Mouse (Mus musculus) frontal cortex, postnatal 10 days (tissue): Measurements from ENCODE around the gene Cisd2.

Experiments
- DNase-seq, 2 experiments: peaks; one replicate each; pipeline ENCODE4 v3.0.0; 2022; ENCODE audit warnings: low spot score in 2 of 2, mixed read lengths in 1 of 2

Cisd2 gene

DNA sequence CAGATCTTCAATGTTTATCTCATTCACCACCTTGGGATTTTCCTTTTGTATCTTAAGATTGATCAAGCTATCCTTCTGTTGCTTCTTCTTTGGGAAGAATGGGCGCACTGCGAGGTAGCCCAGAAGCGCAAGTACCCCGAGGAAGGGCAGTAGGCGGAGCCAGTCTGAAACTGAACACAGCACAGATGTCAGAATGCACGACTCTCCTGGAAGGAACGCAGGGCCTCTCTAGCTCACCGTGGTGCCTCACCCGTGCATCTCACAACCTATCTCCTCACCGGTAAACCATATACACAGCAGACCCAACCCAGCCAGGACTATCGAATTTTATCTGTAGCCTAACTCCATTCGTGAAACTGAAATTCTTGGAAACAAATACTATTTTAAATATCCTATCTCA lies 12.7 kb downstream of the Cisd2 start:
- DNase-seq: no peak

DNA sequence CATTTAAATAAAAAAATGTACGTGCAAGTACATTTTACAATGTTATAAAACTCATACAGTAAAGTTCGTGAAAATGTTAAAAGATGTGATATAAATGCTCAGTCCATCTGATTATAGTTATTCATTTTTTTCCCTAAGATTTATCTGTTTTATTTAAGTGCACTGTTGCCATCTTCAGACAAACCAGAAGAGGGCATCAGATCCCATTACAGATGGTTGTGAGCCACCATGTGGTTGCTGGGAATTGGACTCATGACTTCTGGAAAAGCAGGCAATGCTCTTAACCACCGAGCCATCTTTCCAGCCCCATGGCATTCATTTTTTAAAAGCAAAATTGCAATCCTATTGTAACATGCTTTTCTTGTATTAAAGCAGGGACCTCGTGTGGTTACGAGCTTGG lies 14.5 kb downstream of the Cisd2 start:
- no peak for DNase-seq

DNA sequence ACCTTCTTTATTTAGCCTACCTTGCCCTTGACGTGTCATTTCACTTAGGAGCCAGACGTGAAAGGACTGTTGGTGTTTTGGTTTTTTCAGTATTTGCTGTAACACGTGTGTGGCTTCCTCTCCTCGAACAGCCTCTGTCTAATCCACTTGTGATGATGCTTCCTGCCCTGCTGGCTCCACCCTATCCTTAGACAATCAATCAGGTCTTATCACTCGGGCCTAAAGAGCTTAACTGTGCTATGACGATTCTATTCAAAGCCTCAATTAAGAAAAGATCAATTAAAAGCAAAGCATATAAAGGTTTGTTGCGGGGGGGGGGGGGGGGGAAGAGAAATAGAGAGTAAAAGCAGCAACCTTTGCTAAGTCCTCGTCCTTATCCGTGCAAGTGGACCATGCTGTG lies 16.4 kb downstream of the Cisd2 start:
- no peak for DNase-seq

DNA sequence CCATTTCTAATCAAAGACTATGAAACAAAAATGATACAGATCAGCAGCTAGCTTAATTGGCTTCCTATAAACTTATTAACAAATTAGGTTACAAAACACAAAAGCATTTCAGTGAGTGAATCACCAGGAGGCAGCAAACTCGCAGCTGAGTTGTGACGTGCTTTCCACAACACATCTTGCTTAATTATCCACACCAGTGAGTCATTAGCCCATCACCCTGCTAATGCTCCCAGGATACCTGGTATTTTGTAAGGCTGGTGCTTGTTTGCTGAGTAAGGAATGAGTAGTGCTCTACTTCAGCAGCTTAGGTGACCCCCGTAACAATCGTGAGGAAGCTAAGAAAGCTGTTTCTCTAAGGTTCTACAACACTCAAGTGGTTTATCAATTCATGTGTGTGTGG lies 19.1 kb downstream of the Cisd2 start:
- DNase-seq: no peak

DNA sequence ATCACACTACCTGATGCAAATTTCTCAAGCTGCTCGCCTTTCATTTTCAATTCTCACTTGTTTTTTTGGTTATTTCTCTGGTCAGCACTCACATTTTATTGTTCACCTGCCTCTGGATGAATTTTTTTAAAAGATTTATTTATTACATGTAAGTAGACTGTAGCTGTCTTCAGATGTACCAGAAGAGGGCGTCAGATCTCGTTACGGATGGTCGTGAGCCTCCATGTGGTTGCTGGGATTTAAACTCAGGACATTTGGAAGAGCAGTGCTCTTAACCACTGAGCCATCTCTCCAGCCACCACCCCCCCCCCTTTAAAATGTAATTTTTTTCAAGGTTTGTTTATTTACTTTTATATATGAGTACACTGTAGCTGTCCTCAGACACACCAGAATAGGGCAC lies 19.9 kb downstream of the Cisd2 start:
- DNase-seq: no peak

DNA sequence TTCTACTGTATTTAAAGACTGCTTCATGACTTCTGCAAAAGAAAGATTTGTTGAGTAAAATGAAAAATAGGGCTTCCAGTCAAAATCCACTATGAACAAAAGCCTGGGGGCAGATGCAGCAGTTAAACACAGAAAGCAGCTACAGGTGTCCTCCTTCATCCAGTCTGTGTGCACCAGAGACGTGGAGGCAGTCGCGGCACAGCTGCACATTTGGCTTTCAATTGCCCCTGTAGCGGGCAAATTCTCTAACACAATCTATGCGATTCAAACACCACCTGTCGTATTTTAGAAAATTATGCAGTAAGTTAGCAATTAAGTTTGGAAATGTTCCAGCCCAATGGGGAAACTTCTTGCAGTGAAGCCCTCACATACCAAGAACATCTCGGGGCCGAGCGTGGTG lies 20.5 kb downstream of the Cisd2 start:
- DNase-seq: no peak

DNA sequence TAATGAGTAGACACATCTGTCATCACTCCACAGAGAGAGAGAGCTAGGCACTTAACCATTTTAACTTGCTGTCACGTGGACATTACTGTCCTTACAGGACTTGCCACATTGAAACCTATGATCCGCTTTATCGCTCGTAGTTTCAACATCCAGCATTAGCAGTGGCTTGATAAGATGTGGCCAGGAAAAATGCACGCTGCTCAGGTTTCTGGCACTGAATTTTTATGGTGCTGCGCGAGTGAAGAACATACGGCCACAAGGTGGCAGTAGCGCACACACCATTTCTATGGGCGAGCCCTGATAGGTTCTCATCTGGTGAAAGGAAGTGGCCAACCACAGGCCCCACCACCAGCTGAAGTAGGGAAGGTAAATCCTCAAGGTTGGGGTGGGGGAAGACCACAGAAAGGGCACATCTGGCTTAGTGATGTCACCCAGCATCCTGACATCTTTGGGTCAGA lies 21.5 kb downstream of the Cisd2 start:
- DNase-seq: peak; percentile 56 to 80

DNA sequence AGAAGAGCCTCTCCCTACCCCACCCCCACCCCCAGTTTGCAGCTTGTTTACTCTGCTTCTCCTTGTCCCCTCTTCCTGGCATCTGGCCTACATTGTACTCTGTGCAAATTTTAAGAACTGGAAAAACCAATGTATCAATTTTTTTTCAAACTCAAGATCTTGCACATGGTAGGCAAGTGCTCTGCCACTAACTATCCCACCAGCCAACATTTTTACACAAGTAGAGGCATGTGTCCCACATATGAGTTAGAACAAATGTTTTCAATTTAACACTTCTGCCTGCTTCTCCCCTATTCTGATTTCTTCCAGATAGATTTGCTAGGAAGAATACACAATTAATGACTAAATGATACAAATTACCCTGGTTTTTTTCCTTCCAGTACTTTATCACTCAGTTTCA lies 26.6 kb downstream of the Cisd2 start:
- no peak for DNase-seq

DNA sequence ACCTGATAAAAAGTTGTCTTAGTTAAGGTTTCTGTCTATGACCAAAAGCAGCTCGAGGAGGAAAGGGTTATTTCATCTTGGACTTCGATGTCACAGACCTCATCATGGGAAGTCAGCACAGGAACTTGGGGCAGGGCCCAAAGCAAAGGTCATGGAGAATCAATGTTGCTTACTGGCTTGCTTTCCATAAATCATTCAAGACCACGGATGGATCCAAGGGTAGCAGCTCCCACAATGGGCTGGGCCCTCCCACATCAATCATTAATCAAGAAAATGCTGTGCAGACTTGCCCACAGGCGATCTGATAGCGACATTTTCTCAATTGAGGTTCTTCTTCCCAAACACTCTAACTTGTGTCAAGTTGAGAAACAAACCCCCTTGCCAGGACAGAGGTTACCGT lies 27.6 kb downstream of the Cisd2 start:
- DNase-seq: no peak

DNA sequence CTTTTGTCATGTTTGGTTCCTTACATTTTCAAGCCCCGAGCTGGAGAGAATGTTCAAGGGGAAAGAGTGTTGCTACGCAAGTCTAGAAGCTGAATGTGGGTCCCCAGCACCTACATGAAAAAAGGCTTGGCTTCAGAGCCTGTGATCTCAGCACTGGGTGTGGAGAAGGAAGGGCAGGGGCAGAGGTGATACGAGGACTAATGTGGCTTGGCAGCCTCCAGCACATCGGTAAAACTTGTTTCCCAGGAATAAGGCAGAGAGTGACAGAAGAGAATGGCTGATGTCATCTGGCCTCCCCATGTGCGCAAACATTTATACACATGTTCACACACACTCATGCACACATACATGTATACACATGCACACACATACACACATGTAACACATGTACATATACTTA lies 28.6 kb downstream of the Cisd2 start:
- no peak for DNase-seq

DNA sequence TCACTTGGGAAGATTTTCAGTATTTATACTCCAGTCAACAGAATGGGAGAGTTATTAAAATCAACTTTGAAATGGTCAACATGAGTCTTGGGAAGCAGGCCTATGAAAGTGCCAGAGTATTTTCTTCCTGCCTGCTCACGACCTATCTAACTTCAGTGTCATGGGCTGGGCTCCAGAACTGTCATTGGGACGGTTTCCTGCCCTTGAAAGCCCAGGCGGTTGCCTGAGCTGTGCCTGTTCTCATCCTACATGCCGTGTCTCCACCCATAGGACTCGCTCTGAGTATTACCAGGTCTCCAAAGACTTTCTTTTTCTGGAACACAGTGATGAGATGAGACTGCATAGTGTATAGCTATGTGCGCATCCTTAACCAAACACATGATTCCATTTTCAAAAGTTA lies 30.5 kb downstream of the Cisd2 start:
- DNase-seq: no peak

DNA sequence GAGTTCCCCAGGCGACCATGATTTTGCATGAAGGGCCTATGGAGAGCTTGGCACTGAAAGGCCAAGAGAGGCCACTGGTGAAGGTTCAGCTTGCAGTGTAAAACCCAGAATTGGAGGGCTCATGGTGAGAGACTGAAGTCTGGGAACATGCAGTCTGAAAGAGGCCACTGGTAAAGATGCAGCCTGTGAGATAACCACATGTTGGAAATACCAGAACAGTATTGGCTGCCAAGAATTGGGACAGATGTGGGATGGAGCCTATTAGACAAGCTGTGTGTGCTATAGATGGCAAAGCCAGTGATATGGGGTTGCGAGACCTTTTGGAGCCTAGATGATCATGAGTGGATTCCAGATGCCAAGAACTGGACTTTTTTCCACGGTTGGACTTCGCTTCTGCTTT lies 43.9 kb downstream of the Cisd2 start:
- no peak for DNase-seq

DNA sequence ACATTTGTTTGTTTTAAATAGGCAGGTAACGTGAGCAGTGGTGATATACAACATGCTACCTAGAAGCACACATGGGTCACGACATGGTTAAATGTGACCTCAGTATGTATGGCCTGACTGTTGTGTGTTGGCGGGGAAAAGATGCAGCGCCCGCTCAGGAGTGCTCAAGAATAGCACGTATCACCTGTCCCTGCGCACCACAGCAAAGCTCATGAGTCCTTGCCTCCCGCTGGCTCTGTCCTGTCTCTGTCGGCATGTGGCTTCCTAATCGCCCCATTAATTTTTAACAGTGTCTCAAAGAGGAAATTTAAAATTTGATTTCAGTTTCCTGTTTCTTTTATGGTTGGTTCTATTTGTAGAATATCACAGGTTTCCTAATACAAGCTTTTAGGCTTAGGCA lies 46.3 kb downstream of the Cisd2 start:
- no peak for DNase-seq

DNA sequence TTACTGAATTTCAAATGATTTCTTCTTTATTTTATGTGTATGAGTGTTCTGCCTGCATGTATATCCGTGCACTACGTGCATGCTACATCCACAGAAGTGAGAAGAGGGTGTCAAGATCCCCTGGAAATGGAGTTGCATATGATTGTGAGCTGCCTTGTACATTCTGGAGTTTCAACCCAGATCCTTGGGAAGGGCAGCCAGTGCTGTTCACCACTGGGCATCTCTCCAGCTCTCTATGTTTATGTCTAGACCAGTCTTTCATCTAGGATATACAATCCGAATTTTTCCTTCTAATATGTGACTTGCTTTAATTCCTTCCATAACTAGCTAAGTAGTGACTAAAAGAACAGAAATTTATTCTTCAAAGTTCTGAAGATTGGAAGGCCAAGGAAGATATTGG lies 47.9 kb downstream of the Cisd2 start:
- DNase-seq: no peak

DNA sequence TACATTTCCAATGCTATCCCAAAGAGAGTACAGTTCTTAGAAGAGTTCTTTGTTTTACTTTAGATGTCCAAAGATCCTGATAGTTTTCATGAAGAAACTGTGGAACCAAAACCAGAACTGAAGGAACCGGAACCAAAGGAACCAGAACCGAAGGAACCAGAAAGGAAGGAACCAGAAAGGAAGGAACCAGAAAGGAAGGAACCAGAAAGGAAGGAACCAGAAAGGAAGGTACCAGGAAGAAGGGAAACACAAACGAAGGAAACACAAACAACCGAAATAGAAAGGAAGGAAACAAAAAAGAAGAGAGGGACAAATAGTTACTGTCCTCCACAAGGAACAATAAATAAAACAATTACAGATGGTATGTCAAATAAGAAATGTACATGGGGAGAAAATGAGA lies 66.3 kb downstream of the Cisd2 start:
- DNase-seq: no peak
